Mouse (Mus musculus) retina, postnatal 1 day (tissue): ENCODE measurements around the gene Tns1.
"Not testable (repeated sequence)": the region's sequence is repeated elsewhere in the genome, so short reads cannot be mapped to it uniquely, and the experiment has no call there.

Source experiments
- DNase-seq: peaks from one replicate; pipeline ENCODE4 v3.0.0-alpha.2; 2012

The Tns1 gene

DNA sequence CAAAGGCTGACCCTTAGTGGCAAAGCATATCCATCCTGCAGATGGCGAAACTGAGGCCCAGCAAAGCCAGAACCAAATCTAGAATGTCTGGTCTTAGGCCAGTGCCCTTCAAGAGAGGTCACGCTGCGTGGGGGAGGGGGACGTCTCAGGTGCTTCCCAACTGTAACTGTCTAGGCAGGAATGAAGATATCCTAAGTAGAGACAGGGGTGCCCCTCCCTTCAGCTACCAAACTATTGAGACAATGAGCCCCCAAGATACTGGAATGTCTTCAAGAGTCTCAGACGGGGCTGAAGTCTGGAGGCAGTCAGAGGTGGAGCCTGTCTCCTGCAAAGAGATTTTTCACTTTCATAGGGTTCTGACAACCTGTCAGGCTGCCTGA is 218.4 kb downstream of the Tns1 start:
- DNase-seq: no peak

DNA sequence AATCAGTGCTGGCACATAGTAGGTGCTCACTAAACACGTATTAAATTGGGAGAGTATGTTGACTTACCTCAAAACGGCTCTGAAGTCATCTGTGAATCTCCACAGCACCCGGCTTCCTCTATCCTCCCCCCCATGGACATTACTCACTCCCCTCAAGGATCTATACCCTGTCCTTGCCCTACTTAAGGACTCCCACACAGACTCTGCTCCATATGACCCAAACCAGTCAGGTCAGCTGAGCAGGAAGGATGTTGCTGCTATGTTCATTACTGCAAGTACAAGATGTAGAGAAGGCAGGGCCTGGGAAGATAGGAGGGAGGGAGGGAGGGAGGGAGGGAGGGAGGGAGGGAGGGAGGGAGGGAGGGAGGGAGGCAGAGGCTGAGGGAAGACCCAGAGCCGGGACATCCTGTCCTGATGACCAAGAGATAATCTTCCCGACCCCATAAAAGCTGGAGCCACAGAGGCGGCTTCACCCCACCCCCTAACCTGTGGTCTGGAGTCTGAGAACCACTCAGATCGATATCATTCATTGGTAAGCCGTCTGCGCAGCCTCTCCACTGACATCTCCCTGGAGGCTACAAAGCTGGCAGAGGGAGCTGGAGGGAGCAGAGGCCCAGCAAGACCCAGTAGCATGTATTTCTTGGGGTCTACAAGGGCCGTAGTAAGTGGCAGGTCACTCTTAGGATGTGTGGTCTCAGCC is 219.0 kb downstream of the Tns1 start:
- no peak for DNase-seq

DNA sequence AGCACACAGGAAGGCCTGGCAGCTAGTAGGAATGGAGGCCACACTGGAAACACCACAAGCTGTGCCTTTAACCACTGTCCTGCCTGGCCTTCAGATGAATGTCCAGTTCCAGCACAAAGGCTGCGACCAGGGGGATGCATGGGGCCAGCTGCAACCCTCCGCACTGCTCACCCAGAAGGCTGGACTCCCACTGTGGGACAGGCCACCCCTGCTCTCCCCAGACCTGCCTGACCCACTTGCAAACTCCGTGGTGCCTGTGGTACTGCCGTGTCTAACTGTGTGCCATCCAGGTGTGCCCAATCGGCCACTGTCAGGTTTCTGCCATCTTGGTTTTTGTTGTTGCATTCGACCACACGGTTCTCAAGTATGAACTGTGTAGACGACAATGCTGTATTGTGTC is 219.6 kb downstream of the Tns1 start:
- DNase-seq: no peak

DNA sequence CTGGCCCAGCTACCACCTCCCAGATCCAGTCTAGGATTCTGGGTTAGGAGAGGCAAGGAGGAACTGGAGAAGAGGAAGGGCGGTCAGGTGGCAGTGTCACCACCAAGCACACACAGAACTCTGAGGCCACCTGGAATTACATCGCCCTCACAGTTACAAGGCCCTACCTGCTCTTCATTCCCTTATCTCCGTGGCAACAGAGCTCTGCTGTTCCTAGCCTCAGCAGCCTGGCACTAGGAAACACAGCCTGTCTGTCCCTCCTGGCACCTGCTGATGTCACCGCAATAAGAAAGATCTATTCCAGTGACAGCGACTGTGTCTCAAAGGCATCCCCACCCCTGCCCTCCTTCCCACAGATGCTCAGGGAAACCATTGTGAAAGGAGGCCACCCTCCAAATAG is 221.2 kb downstream of the Tns1 start:
- no peak for DNase-seq

DNA sequence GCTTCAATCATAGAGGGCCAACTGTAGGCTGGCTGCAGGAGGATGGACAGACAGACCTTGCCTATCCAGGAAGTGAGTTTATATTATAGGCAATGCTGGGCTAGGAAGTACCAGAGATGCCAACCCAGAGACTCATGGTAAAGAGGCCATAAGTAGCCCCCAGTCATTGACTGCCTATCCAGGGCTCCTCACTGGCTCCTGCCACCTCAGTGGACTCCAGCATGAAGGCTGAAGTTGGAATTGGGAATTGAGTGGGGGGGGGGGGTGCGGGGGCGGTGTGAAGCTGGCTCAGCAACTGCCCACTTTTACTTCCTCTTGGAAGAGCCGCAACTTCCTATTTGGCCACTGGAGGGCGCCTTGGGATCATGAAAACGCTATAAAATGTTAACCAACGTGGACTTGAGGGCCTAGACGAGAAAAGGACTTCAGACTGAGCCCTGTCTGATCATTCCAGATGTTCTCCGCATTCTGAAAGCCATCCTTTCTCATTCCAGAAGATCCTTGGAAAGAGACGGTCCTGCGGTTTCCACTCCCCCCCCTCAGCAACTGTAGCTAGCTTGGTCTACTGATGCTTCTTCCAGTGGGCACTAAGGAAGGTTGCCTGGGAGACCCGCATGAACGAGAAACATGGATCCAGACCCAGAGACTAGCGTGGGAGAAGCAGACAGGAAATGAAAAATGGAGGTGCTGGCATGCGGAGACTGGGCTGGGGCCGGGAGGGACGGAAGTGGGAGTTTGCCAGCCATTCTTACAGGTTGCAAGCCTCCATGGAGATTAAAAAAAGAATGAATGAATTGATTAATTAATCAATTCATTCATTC is 221.9 kb downstream of the Tns1 start:
- DNase-seq: peak; percentile 87

DNA sequence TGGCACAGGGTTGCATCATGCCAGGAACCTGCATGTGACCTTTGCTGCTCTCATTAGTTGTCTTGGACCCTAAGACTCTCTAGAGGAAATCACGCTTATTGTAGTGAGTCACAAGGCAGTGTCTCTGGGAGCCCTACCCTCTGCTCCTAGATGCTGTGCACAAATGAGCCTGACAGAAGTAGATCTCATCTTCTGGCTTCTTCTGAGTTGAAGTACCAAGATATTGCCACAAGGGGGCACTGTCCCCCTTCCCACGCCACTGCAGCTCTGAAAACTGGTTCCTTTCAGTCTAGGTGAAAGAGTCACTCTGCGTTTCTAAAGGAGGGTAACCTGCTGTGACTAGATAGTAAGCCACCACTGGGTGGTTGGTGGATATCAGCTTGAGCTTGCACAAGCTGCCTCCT is 222.8 kb downstream of the Tns1 start:
- DNase-seq: peak; percentile 78

DNA sequence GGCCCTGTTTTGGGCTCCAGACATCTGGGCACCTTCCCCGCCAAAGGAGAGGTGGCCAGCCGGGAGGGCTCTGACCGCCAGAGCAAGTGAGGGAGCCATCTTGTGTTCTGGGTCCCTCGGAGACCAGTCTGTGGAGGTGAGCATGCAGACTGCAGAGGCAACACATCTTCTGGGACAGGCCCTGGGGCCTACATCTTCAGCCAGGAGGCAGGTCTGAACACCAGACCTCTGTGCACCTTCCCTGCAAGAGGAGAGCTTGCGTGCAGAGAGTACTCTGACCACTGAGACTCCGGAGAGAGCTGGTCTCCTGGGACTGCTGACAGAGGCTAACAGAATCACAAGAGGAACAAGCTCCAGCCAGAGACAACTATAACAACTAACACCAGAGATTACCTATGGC is 228.8 kb downstream of the Tns1 start:
- not testable (repeated sequence) for DNase-seq

DNA sequence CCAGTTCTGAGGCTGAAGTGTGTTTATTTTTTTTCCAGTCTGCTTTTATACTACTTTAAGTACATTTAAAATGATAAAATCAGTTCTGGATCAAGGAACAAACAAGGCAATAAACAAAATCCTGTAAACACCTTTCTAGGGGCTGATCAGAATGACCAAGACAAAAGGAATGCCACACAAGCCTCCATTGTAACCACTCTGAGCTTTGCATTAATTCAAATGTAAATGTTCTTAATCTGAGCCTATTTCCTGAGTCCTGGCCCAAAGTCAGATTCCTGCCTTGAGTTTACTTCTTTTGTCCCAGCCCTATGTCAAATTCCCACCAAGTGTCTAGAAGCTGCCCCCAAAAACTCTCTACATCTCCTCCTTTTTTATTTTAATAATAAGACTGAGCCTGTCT is 243.5 kb downstream of the Tns1 start:
- no peak for DNase-seq

DNA sequence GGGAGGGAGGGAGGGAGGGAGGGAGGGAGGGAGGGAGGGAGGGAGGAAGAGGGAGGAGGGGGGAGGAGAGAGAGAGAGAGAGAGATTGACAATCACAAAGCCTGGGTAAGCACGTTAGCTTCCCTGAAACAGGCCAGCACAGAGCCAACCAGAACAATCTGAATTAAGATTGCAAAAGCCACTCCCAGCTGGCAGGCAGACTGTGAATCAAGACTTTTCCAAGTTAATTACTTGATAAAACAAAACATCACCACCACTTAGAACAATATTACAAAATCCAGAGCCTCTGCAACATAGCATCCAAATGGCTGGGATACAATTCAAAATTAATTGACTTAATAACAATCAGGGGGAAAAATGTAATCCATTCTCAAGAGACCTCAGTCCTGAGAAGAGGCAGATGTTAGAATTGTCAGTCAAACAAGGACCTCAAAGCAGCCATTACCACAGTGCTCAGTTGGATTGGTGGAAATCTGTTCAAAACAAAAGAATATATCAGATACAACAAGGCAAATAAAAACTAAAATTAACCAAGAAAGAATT is 248.5 kb downstream of the Tns1 start:
- no peak for DNase-seq

DNA sequence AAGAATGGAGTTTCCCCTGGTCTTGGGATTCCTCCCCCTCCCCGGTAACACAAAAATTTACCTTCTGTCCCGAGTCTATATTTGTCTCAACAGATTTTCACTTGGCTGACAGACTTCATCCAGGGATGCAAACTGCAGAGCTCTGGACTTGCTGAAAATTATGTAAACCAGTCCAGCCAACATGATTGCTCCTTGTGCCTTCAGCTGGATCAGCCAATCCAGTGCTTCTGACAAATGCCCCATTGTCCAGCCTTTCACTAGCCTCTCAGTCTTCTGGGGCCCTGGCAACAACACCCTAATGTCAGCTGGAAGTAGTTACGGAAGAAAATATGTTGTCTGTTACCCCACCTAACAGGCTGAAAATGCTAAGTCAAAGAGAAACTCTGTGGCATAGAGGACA is 259.9 kb downstream of the Tns1 start:
- no peak for DNase-seq

DNA sequence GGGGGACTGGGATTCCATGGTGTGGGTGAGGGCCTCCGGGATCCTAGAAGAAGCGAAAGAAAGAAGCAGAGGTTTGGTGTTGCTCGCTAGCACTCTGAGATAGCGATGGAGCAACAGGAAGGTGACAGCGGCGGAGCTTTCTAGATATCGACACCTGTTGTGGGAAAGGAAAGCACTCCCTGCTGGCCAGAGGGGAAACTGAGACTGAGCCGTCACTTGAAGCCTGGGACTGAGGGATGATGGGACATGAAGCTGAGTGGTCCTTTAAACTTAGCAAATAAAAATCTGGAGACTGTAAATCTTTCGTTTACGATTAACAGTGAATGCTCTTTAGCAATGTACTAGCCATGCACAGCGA is 261.2 kb downstream of the Tns1 start:
- no peak for DNase-seq

DNA sequence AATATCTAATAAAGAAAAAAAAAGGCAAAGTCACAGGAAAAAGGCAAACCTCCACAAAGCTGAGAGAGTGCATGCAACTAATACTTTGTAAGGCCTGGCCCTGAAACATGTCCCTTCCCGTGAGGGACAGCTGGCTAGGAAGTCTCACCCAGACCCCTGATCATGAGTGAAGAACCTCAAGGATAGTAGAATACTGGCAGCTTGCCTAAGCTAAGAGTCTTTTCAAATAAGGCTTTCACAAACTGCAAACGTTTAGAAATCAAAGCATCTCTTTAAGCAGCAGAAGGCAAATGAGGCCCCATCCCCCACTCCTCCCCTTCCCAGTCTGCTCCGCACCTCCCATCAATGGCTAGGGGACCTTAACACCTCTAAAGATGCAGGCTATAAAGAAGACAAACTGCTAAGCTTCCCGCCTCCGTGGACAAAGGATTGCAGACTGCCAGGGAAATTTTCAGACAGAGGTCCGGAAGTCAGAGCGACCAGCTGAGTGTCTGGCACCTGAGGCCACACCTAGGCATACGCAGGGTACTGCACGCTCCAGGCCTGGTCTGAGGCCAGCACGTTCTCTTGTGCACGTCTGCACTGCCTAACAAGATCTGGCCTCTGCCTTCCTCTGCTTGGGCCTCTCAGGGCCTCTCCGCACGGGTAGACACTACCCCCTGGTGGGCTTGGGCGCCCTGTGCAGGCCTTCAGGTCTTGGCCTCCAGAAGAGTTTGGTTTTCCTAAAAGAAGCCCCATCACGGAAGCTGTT is 261.8 kb downstream of the Tns1 start:
- DNase-seq: peak; percentile 73

DNA sequence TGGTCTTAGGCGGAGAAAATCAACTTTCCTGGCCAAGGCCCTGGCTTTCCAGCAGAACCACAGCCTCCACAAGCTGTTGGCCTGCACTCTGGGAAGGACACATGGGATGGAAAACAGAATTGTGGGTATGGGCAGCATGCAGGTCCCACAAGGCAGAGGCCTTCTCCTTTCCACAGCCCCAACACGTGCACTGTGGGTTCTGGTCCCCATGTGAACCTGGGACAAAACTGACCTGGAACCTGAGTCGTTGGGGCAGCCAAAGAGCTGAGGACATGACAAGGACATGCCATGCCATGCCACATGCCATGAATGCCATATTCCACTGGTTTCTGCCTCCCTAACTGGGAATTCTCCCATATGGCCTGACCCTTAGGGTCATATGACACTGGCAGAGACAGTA is 263.8 kb downstream of the Tns1 start:
- DNase-seq: no peak
